Mouse (Mus musculus): Measurements from ENCODE around the gene Tcp11l1.

DNA sequence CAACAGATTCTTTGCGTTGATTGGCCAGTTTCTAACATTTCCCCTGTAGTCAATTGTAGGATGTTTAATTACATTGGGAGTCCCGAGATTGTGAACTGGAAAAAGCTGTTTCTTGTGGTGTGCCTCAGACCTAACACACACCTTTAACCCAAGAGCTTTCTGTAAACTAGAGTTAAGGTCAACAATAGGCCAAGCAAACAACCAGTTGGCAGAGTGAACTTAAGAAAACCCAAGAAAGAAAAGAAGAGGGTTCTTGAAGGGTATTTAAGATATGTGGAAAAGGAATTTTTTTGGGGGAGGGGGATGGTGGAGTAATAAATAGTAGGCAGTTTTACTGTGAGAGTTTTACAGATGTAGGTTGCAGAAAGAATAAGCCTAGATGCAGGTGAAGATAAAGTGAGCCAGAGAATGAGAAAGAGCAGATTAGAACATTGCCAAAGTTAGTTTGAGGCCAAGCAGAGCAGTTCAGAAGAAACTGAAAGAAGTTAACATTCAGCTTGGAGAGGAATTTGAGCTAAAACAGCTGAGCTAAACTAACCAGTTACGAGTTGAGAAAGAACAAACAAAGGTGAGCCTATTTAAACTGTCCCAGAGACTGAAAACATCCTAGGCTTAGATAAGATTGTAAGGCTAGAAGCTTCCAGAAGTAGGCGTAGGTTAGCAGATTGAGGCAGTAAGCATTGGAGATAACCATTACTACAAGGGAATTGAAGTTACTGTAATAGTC lies 95.8 kb downstream of the Tcp11l1 start:
- no peak for TF ChIP-seq CTCF (IDR thresholded peaks at IDR 0.05; ENCODE audit: borderline replicate concordance, extremely low read depth, insufficient read depth, insufficient read length)
- no peak for TF ChIP-seq POLR2A (IDR thresholded peaks at IDR 0.05; ENCODE audit: borderline replicate concordance, extremely low read depth, insufficient read depth, insufficient read length, poor library complexity, severe bottlenecking)
